Mouse (Mus musculus): ENCODE results near the gene Col1a1. TPM values are rescaled to one million over a fixed set of nuclear protein-coding genes. Genes with fewer than 3 reads are reported as not detected.
"Not testable (repeated sequence)": the region's sequence is repeated elsewhere in the genome, so short reads cannot be mapped to it uniquely, and the experiment has no call there.

The Col1a1 gene
- polyA plus RNA-seq, 1 experiment from 2014 or later: 1,157 TPM

DNA sequence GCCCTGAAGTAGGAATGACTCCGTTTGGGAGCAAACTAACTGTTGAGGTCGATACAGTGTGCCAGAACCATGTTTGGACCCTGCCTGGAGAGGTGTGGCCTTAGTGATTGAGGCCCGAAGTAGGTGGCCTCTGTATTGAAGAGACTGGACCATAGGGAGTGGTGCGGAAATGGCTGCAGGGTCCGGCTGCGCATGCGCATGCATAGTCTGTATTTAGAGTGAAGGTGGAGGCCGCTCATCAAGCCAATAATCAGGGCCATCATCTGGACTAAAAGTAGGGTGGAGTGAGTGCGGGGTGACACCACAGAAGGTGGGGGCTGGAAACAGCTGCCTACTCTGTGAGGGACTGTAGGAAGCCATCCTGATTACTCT, 21.7 kb downstream of the Col1a1 start:
- Histone ChIP-seq H3K9ac (replicated peaks; ENCODE audit: low read depth, low read length) (no peak overlapping the region), H3K27ac (ENCODE audit: low read length) (peak overlapping the region; percentile 55; the same call in 1 of the 2 replicates), H3K4me2 (replicated peaks; ENCODE audit: low read depth, low read length) (no peak overlapping the region), H3K27me3 (ENCODE audit: control insufficient read depth, insufficient read depth, low read length) (no peaks in the 10 kb centered on the region), H3K9me3 (ENCODE audit: control insufficient read depth, low read depth, low read length) (no peaks in the 10 kb centered on the region), H3K4me3 (ENCODE audit: low read depth, low read length) (no peak overlapping the region), H3K4me1 (ENCODE audit: control insufficient read depth, insufficient read depth, low read length) (peaks cover 13% of the 10 kb centered on the region; the same call in 1 of the 2 replicates), H3K36me3 (ENCODE audit: control insufficient read depth, insufficient read depth, low read length) (no peaks in the 10 kb centered on the region)
- ATAC-seq (ENCODE audit: insufficient number of reproducible peaks, insufficient read depth, low FRiP score, low read depth): no peak
- 83% methylated on average over 9 of the region's 9 CpGs for WGBS

- peaks cover 14% of the 10 kb centered on the region; the same call in 1 of the 2 replicates for H3K4me1 ChIP-seq (ENCODE audit: control insufficient read depth, insufficient read depth, low read length)
- peak overlapping the region; percentile 55; the same call in 1 of the 2 replicates for H3K27ac ChIP-seq (ENCODE audit: low read length)
- peak; percentile 66; the same call in 1 of the 2 replicates for ATAC-seq (ENCODE audit: insufficient number of reproducible peaks, insufficient read depth, low FRiP score, low read depth)
- no peak overlapping the region for H3K9ac ChIP-seq (replicated peaks; ENCODE audit: low read depth, low read length)
- no peaks in the 10 kb centered on the region for H3K36me3 ChIP-seq (ENCODE audit: control insufficient read depth, insufficient read depth, low read length)
- 15% methylated on average over 8 of the region's 8 CpGs for WGBS
- no peak overlapping the region for H3K4me3 ChIP-seq (ENCODE audit: low read depth, low read length)
- H3K4me2 ChIP-seq (replicated peaks; ENCODE audit: low read depth, low read length): no peak overlapping the region; the same call in 1 of the 2 replicates
- H3K27me3 ChIP-seq (ENCODE audit: control insufficient read depth, insufficient read depth, low read length): no peaks in the 10 kb centered on the region
- no peaks in the 10 kb centered on the region for H3K9me3 ChIP-seq (ENCODE audit: control insufficient read depth, low read depth, low read length)
These were observed 22.2 kb downstream of the Col1a1 start for GRCm38 (mm10) chr11:94958065-94958858.

GRCm38 (mm10) chr11:94962534-94963101, 26.6 kb downstream of the Col1a1 start:
- H3K4me1 ChIP-seq (ENCODE audit: control insufficient read depth, insufficient read depth, low read length): peaks cover 17% of the 10 kb centered on the region; the same call in 1 of the 2 replicates
- ATAC-seq (ENCODE audit: insufficient number of reproducible peaks, insufficient read depth, low FRiP score, low read depth): 0 out of 2 replicates have a peak, but pooled peaks have one; percentile 21
- H3K27me3 ChIP-seq (ENCODE audit: control insufficient read depth, insufficient read depth, low read length): no peaks in the 10 kb centered on the region
- H3K36me3 ChIP-seq (ENCODE audit: control insufficient read depth, insufficient read depth, low read length): no peaks in the 10 kb centered on the region
- H3K9ac ChIP-seq (replicated peaks; ENCODE audit: low read depth, low read length): no peak overlapping the region
- 60% methylated on average over 5 of the region's 5 CpGs for WGBS
- no peaks in the 10 kb centered on the region for H3K9me3 ChIP-seq (ENCODE audit: control insufficient read depth, low read depth, low read length)
- H3K27ac ChIP-seq (ENCODE audit: low read length): no peak overlapping the region
- no peak overlapping the region for H3K4me2 ChIP-seq (replicated peaks; ENCODE audit: low read depth, low read length)
- H3K4me3 ChIP-seq (ENCODE audit: low read depth, low read length): no peak overlapping the region

DNA sequence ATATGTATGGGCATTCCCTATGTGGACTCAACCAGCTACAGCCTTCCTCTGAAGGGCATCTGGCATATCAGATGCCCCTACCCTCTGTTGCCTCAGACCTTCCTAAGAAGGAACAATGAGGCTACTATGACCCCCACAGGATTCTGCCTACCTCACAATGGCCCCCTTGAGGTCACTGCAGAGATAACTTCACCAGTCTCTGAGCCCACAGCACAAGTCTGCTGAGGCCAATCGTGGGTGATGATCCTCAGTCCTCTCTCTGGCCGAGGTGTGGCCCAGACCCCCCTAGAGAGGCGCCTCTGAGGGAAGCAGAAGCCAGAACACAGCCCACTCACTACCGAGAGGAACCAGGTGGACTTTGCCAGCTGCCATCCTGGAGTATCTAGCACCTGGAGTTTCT, 31.4 kb downstream of the Col1a1 start, which contains the start of gene Hils1:
Gene Hils1 (plus strand): TSS at position 175 of the 400 bp plus-strand sequence.
- Histone ChIP-seq H3K4me1 (ENCODE audit: control insufficient read depth, insufficient read depth, low read length) (0 out of 2 replicates have a peak, but pooled peaks cover 5% of the 10 kb centered on the region), H3K36me3 (ENCODE audit: control insufficient read depth, insufficient read depth, low read length) (no peaks in the 10 kb centered on the region), H3K9ac (replicated peaks; ENCODE audit: low read depth, low read length) (no peak within 1 kb of the TSS), H3K27ac (ENCODE audit: low read length) (no peak within 1 kb of the TSS), H3K4me3 (ENCODE audit: low read depth, low read length) (no peak within 1 kb of the TSS), H3K4me2 (replicated peaks; ENCODE audit: low read depth, low read length) (no peak within 1 kb of the TSS), H3K27me3 (ENCODE audit: control insufficient read depth, insufficient read depth, low read length) (no peaks in the 10 kb centered on the region), H3K9me3 (ENCODE audit: control insufficient read depth, low read depth, low read length) (no peaks in the 10 kb centered on the region)
- ATAC-seq (ENCODE audit: insufficient number of reproducible peaks, insufficient read depth, low FRiP score, low read depth): no peak
- WGBS: 51% methylated on average over 4 of the region's 4 CpGs

GRCm38 (mm10) chr11:94968187-94968586, 32.2 kb downstream of the Col1a1 start:
- Histone ChIP-seq H3K9me3 (ENCODE audit: control insufficient read depth, low read depth, low read length) (no peaks in the 10 kb centered on the region), H3K9ac (replicated peaks; ENCODE audit: low read depth, low read length) (no peak overlapping the region), H3K4me1 (ENCODE audit: control insufficient read depth, insufficient read depth, low read length) (0 out of 2 replicates have a peak, but pooled peaks cover 3% of the 10 kb centered on the region), H3K36me3 (ENCODE audit: control insufficient read depth, insufficient read depth, low read length) (no peaks in the 10 kb centered on the region), H3K4me3 (ENCODE audit: low read depth, low read length) (no peak overlapping the region), H3K27me3 (ENCODE audit: control insufficient read depth, insufficient read depth, low read length) (no peaks in the 10 kb centered on the region), H3K27ac (ENCODE audit: low read length) (no peak overlapping the region), H3K4me2 (replicated peaks; ENCODE audit: low read depth, low read length) (no peak overlapping the region)
- 84% methylated on average over 7 of the region's 7 CpGs for WGBS
- ATAC-seq (ENCODE audit: insufficient number of reproducible peaks, insufficient read depth, low FRiP score, low read depth): no peak

DNA sequence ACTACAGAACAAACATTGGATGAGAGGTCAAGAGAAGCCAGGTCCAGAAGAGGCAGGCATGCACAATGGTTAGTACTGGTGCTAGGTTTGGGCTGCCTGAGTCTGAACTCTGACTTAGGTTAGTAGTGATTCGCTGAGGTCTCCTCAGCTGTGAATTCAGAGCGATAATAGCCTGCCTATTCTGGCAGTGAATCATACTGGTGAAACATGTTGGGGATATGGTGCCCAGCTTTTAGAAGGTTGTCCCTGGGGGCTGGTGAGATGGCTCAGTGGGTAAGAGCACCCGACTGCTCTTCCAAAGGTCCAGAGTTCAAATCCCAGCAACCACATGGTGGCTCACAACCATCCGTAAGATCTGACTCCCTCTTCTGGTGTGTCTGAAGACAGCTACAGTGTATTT, 33.7 kb downstream of the Col1a1 start:
- H3K9ac ChIP-seq (replicated peaks; ENCODE audit: low read depth, low read length); H3K4me2 ChIP-seq (replicated peaks; ENCODE audit: low read depth, low read length); H3K4me3 ChIP-seq (ENCODE audit: low read depth, low read length); H3K9me3 ChIP-seq (ENCODE audit: control insufficient read depth, low read depth, low read length); H3K4me1 ChIP-seq (ENCODE audit: control insufficient read depth, insufficient read depth, low read length); H3K36me3 ChIP-seq (ENCODE audit: control insufficient read depth, insufficient read depth, low read length); H3K27ac ChIP-seq (ENCODE audit: low read length); H3K27me3 ChIP-seq (ENCODE audit: control insufficient read depth, insufficient read depth, low read length); ATAC-seq (ENCODE audit: insufficient number of reproducible peaks, insufficient read depth, low FRiP score, low read depth): not testable (repeated sequence)
- WGBS: 89% methylated on average over 4 of the region's 4 CpGs

- no peaks in the 10 kb centered on the region for H3K27me3 ChIP-seq (ENCODE audit: control insufficient read depth, insufficient read depth, low read length)
- no peak for ATAC-seq (ENCODE audit: insufficient number of reproducible peaks, insufficient read depth, low FRiP score, low read depth)
- WGBS: 59% methylated on average over 15 of the region's 15 CpGs
- H3K36me3 ChIP-seq (ENCODE audit: control insufficient read depth, insufficient read depth, low read length): no peaks in the 10 kb centered on the region
- no peak overlapping the region for H3K4me3 ChIP-seq (ENCODE audit: low read depth, low read length)
- no peak overlapping the region for H3K9ac ChIP-seq (replicated peaks; ENCODE audit: low read depth, low read length)
- no peak overlapping the region for H3K4me2 ChIP-seq (replicated peaks; ENCODE audit: low read depth, low read length)
- no peak overlapping the region for H3K27ac ChIP-seq (ENCODE audit: low read length)
- H3K9me3 ChIP-seq (ENCODE audit: control insufficient read depth, low read depth, low read length): no peaks in the 10 kb centered on the region
- no peaks in the 10 kb centered on the region for H3K4me1 ChIP-seq (ENCODE audit: control insufficient read depth, insufficient read depth, low read length)
These were observed 34.4 kb downstream of the Col1a1 start for GRCm38 (mm10) chr11:94970210-94970943.

DNA sequence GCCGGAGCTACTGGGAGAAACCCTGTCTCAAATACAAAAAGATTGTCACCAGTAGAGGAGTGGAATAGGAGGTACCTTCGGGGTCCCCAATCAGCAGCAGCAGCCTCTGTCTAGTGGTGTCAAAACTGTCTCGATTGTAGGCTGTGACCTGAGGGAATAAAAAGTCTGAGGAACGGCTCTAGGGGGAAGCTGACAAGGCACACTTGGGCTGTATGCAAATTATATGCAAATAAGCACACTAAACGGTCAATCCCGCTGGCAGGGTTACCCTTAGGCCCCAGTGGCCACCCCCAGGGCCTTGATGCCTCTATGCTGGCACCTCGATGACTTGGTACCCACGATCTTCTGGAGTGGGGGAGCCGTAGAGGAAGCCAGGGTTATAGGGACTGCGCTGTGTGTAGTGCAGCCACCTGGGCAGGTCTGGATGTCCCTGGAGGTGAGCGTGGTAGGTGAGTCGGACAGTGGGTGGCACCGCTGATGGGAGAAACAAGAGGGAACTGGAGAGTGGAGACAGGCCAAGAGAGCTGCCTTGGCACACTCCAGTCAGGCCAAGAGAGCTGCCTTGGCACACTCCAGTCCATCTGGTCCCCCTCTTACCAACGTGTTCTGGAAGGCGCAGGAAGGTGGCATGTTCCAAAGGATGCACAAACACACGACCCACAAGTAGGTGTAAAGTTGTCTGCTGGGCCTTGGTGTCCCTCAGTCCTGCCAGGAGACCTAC, 36.0 kb downstream of the Col1a1 start:
- Histone ChIP-seq H3K9ac (replicated peaks; ENCODE audit: low read depth, low read length) (no peak overlapping the region), H3K4me2 (replicated peaks; ENCODE audit: low read depth, low read length) (no peak overlapping the region), H3K27ac (ENCODE audit: low read length) (no peak overlapping the region), H3K4me3 (ENCODE audit: low read depth, low read length) (no peak overlapping the region), H3K27me3 (ENCODE audit: control insufficient read depth, insufficient read depth, low read length) (no peaks in the 10 kb centered on the region), H3K4me1 (ENCODE audit: control insufficient read depth, insufficient read depth, low read length) (no peaks in the 10 kb centered on the region), H3K36me3 (ENCODE audit: control insufficient read depth, insufficient read depth, low read length) (no peaks in the 10 kb centered on the region), H3K9me3 (ENCODE audit: control insufficient read depth, low read depth, low read length) (no peaks in the 10 kb centered on the region)
- 65% methylated on average over 16 of the region's 16 CpGs for WGBS
- ATAC-seq (ENCODE audit: insufficient number of reproducible peaks, insufficient read depth, low FRiP score, low read depth): no peak
